12 mouse cellular contexts compared by ENCODE assay signal in genomic region chr16:44765555-44766319, GRCm38 (mm10). TPM values are rescaled to one million over a fixed set of nuclear protein-coding genes. Genes with fewer than 3 reads are reported as not detected.
A peak's percentile ranks its signal among the peaks of the same experiment; 100 is the strongest.
DNase-seq lines count a peak whose midpoint lies in the region; ATAC-seq and TF ChIP-seq lines count a peak whose summit lies in the region.
"Had no signal": no experiment of that assay in that cellular context is flagged by ENCODE, and none has a peak within 500 bp of the region (broad histone marks: within the 10 kb centered on the region; RNA-seq: fewer than 3 reads in every experiment).

Cd200r1 (plus strand) TSS chr16:44765736.

- no peaks in the 10 kb centered on the region for H3K9me3 ChIP-seq in heart, embryonic 16.5 days (replicated peaks; ENCODE audit: control insufficient read depth, low read length)
- no peaks in the 10 kb centered on the region for H3K9me3 ChIP-seq in midbrain, embryonic 14.5 days (ENCODE audit: control insufficient read depth, low read length)
- H3K9me3 ChIP-seq in forebrain, embryonic 12.5 days: no peaks in the 10 kb centered on the region
- H3K9me3 ChIP-seq: intestine, embryonic 15.5 days had no signal

- H3K36me3 ChIP-seq in heart, embryonic 16.5 days (ENCODE audit: control insufficient read depth, insufficient read depth): no peaks in the 10 kb centered on the region
- no peaks in the 10 kb centered on the region for H3K36me3 ChIP-seq in midbrain, embryonic 14.5 days (ENCODE audit: control insufficient read depth, insufficient read depth, low read length)
- H3K36me3 ChIP-seq in forebrain, embryonic 12.5 days (replicated peaks): no peaks in the 10 kb centered on the region
- H3K36me3 ChIP-seq: intestine, embryonic 15.5 days had no signal

- H3K4me2 ChIP-seq in heart, embryonic 16.5 days (ENCODE audit: low read depth, low read length): peak within 1 kb of the TSS; percentile 54
- no peak within 1 kb of the TSS for H3K4me2 ChIP-seq in midbrain, embryonic 14.5 days (ENCODE audit: low read length)
- H3K4me2 ChIP-seq in forebrain, embryonic 12.5 days: no peak within 1 kb of the TSS
- H3K4me2 ChIP-seq: intestine, embryonic 15.5 days had no signal

- H3K4me1 ChIP-seq in heart, embryonic 16.5 days (ENCODE audit: control insufficient read depth, insufficient read depth, low read length): no peaks in the 10 kb centered on the region
- no peaks in the 10 kb centered on the region for H3K4me1 ChIP-seq in midbrain, embryonic 14.5 days (ENCODE audit: control insufficient read depth, insufficient read depth, low read length)
- H3K4me1 ChIP-seq in forebrain, embryonic 12.5 days: no peaks in the 10 kb centered on the region
- H3K4me1 ChIP-seq: intestine, embryonic 15.5 days had no signal

- intact Hi-C loops in gastrocnemius, adult 2 months (cut with DNase I): loop anchor here (2.0 to 10.0 kb wide), 3 partner anchors 259 to 359 kb away; no protein-coding TSS in a partner anchor
- intact Hi-C loops in gastrocnemius, postnatal 14 days (cut with DNase I; ENCODE audit: low total_unique reads): loop anchor here (5.0 kb wide), 1 partner anchor 317 kb away; no protein-coding TSS in a partner anchor

- no peak for TF ChIP-seq CTCF in gastrocnemius, adult 2 months (IDR thresholded peaks at IDR 0.05)

- peak; percentile 74 for ATAC-seq in CD4-positive, CD25-positive, alpha-beta regulatory T cell, adult 4 months
- ATAC-seq in heart, embryonic 16.5 days (replicated peaks; ENCODE audit: extremely low read depth, insufficient read depth, low FRiP score): no peak
- ATAC-seq in megakaryocyte-erythroid progenitor cell, adult 5-6 weeks (replicated peaks; ENCODE audit: low FRiP score, low TSS enrichment, poor library complexity, severe bottlenecking): peak; percentile 81
- no peak for ATAC-seq in midbrain, embryonic 14.5 days (ENCODE audit: low FRiP score, low TSS enrichment)
- ATAC-seq in forebrain, embryonic 12.5 days (ENCODE audit: low FRiP score): no peak
- ATAC-seq: intestine, embryonic 15.5 days; midbrain, embryonic 16.5 days had no signal

- no peak for DNase-seq in gastrocnemius, adult 2 months
- DNase-seq in gastrocnemius, postnatal 14 days: no peak
- no peak for DNase-seq in midbrain, embryonic 14.5 days
- no peak for DNase-seq in right cerebral cortex, adult 18-20 months
- DNase-seq: adrenal gland, adult 2 months; retina, postnatal 1 day had no signal

- peak within 1 kb of the TSS; percentile 12; the same call in 1 of the 2 replicates for H3K27ac ChIP-seq in gastrocnemius, adult 2 months
- no peak within 1 kb of the TSS for H3K27ac ChIP-seq in heart, embryonic 16.5 days (ENCODE audit: low read length)
- H3K27ac ChIP-seq in midbrain, embryonic 14.5 days (replicated peaks; ENCODE audit: low read depth, low read length): no peak within 1 kb of the TSS
- no peak within 1 kb of the TSS for H3K27ac ChIP-seq in forebrain, embryonic 12.5 days
- H3K27ac ChIP-seq: intestine, embryonic 15.5 days had no signal

- peak within 1 kb of the TSS; percentile 44 for H3K4me3 ChIP-seq in gastrocnemius, adult 2 months
- H3K4me3 ChIP-seq in heart, embryonic 16.5 days (ENCODE audit: low read length): peak within 1 kb of the TSS; percentile 27
- H3K4me3 ChIP-seq in midbrain, embryonic 14.5 days (replicated peaks; ENCODE audit: low read depth, low read length): no peak within 1 kb of the TSS
- no peak within 1 kb of the TSS for H3K4me3 ChIP-seq in forebrain, embryonic 12.5 days (replicated peaks)
- H3K4me3 ChIP-seq: intestine, embryonic 15.5 days had no signal

- H3K27me3 ChIP-seq in heart, embryonic 16.5 days (ENCODE audit: control insufficient read depth, insufficient read depth, low read length): no peaks in the 10 kb centered on the region
- no peaks in the 10 kb centered on the region for H3K27me3 ChIP-seq in midbrain, embryonic 14.5 days (ENCODE audit: control insufficient read depth, insufficient read depth, low read length)
- no peaks in the 10 kb centered on the region for H3K27me3 ChIP-seq in forebrain, embryonic 12.5 days
- H3K27me3 ChIP-seq: intestine, embryonic 15.5 days had no signal

- WGBS in heart, embryonic 16.5 days: 63% methylated on average over 22 of the region's 22 CpGs
- WGBS in midbrain, embryonic 14.5 days: 83% methylated on average over 22 of the region's 22 CpGs
- WGBS in forebrain, embryonic 12.5 days: 82% methylated on average over 22 of the region's 22 CpGs

- peak within 1 kb of the TSS; percentile 36; the same call in 1 of the 2 replicates for H3K9ac ChIP-seq in heart, embryonic 16.5 days (ENCODE audit: low read length)
- no peak within 1 kb of the TSS for H3K9ac ChIP-seq in midbrain, embryonic 14.5 days (replicated peaks; ENCODE audit: low read length)
- no peak within 1 kb of the TSS for H3K9ac ChIP-seq in forebrain, embryonic 12.5 days
- H3K9ac ChIP-seq: intestine, embryonic 15.5 days had no signal

RNA-seq across cellular contexts. Expression of gene Cd200r1, which starts in this region (rescaled TPM):
- under 1 TPM in 1 of 2 experiments, not detected in 1; 0.11 TPM for total RNA-seq in gastrocnemius, adult 2 months (2021)
- total RNA-seq in gastrocnemius, postnatal 14 days (2021): under 1 TPM; 0.27 to 0.43 TPM
- polyA plus RNA-seq in CD4-positive, CD25-positive, alpha-beta regulatory T cell, adult 4 months (2017; shearing (Covaris generic)): 10 to 100 TPM; 63.7 to 66.0 TPM
- 1.2 and 1.4 TPM in 2 replicates for polyA plus RNA-seq in heart, embryonic 16.5 days (2015; fragmentation: Nextera tagmentation; extraction: Ambion mirVana)
- total RNA-seq in megakaryocyte-erythroid progenitor cell, adult 5-6 weeks (2014; fragmentation: Nextera tagmentation): 2.2 and 4.4 TPM in 2 replicates
- 0.30 TPM in 1 of 2 replicates, not detected in the other for total RNA-seq in megakaryocyte-erythroid progenitor cell, adult 5-6 weeks (2017)
- 0.61 TPM in 1 of 2 replicates, not detected in the other for polyA plus RNA-seq in midbrain, embryonic 14.5 days (2014; fragmentation: Nextera tagmentation; extraction: Ambion mirVana)
- polyA plus RNA-seq in forebrain, embryonic 12.5 days (2016; fragmentation: Nextera tagmentation; extraction: Ambion mirVana): 0.47 and 0.49 TPM in 2 replicates

Comparison
In these comparisons a context has a peak if more than half of its experiments do, and no peak if none do; other contexts are left out.
1. RNA of gene Cd200r1 (polyA plus RNA-seq): 63.7 to 66.0 TPM in CD4-positive, CD25-positive, alpha-beta regulatory T cell, adult 4 months; 1.2 to 1.4 TPM in heart, embryonic 16.5 days, 0.61 TPM in midbrain, embryonic 14.5 days and 0.47 to 0.49 TPM in forebrain, embryonic 12.5 days; every median in the first group is over 10 times any median in the second.
2. H3K4me3 ChIP-seq: peak in gastrocnemius, adult 2 months (single experiment) and heart, embryonic 16.5 days (single experiment); none in midbrain, embryonic 14.5 days (single experiment) and forebrain, embryonic 12.5 days (single experiment).
3. ATAC-seq: peak in CD4-positive, CD25-positive, alpha-beta regulatory T cell, adult 4 months (single experiment) and megakaryocyte-erythroid progenitor cell, adult 5-6 weeks (single experiment); none in heart, embryonic 16.5 days (single experiment), midbrain, embryonic 14.5 days (single experiment) and forebrain, embryonic 12.5 days (single experiment).